Mouse (Mus musculus): ENCODE data around the gene Eid3. TPM values are rescaled to one million over a fixed set of nuclear protein-coding genes. Genes with fewer than 3 reads are reported as not detected.

Eid3 gene
- polyA plus RNA-seq, 1 experiment = 1.3 TPM

GRCm38 (mm10) chr10:82891427-82891826 is 25.0 kb downstream of the Eid3 start:
- H3K79me2 ChIP-seq (ENCODE audit: control insufficient read depth, insufficient read depth) = peaks cover 38% of the 10 kb centered on the region
- H3ac ChIP-seq (ENCODE audit: control insufficient read depth, insufficient read length, low read depth) = no peak overlapping the region
- H3K4me3 ChIP-seq (ENCODE audit: insufficient read depth, poor library complexity, severe bottlenecking) = no peak overlapping the region
- H3K36me3 ChIP-seq (ENCODE audit: control insufficient read depth, insufficient read depth) = peaks cover 98% of the 10 kb centered on the region
- TF ChIP-seq FOSL1 (IDR thresholded peaks at IDR 0.05; ENCODE audit: insufficient read depth, low read length, poor library complexity, severe bottlenecking) (no peak), CTCF (IDR thresholded peaks at IDR 0.05; ENCODE audit: control insufficient read depth, insufficient read depth, insufficient read length) (no peak), MYOG (IDR thresholded peaks at IDR 0.05; ENCODE audit: control insufficient read depth, extremely low read depth, insufficient read length) (no peak), CEBPB (IDR thresholded peaks at IDR 0.05; ENCODE audit: low read depth) (no peak), MAX (IDR thresholded peaks at IDR 0.05) (no peak)
- H3K27me3 ChIP-seq (ENCODE audit: control insufficient read depth, insufficient read depth, insufficient read length) = no peaks in the 10 kb centered on the region
- peaks cover 3% of the 10 kb centered on the region for H3K79me3 ChIP-seq (ENCODE audit: low read depth)

DNA sequence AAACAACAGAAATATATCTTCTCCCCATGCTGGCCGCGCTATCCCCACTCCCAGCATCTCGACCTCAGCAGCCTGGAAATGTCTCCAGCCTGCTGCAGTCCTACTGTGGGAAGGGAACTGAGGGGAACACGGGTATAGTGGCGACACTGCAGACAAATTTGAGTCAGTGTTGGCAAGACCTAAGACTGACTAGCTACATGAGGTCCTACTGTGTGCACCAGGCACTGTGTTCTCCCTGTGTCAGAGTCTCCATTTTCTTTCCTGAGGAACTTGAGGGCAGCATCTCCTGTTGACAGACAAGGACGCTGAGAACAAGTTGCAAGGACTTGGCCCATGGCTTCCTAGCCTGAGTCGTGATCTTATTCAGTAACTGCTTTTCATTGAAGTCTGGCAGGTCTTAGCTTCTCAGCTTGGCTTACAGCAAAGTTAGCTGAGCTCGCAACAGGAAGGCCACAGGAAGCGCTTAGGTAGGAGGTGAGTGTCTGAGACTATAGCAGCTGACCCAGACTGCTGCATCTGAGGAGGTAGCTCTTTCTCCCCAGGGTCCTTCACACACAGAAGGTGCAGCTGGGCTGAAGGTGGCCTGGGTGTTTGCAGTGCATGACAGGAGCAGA is 26.1 kb downstream of the Eid3 start:
- peaks cover 98% of the 10 kb centered on the region for H3K36me3 ChIP-seq (ENCODE audit: control insufficient read depth, insufficient read depth)
- TF ChIP-seq USF1 (IDR thresholded peaks at IDR 0.05; ENCODE audit: low read depth) = no peak
- H3K79me3 ChIP-seq (ENCODE audit: low read depth) = peaks cover 3% of the 10 kb centered on the region
- peaks cover 38% of the 10 kb centered on the region for H3K79me2 ChIP-seq (ENCODE audit: control insufficient read depth, insufficient read depth)
- no peak overlapping the region for H3K4me3 ChIP-seq (ENCODE audit: insufficient read depth, poor library complexity, severe bottlenecking)
- H3K27me3 ChIP-seq (ENCODE audit: control insufficient read depth, insufficient read depth, insufficient read length) = no peaks in the 10 kb centered on the region
- H3ac ChIP-seq (ENCODE audit: control insufficient read depth, insufficient read length, low read depth) = no peak overlapping the region

GRCm38 (mm10) chr10:82893872-82894650 is 27.6 kb downstream of the Eid3 start:
- peaks cover 3% of the 10 kb centered on the region for H3K79me3 ChIP-seq (ENCODE audit: low read depth)
- H3ac ChIP-seq (ENCODE audit: control insufficient read depth, insufficient read length, low read depth) = no peak overlapping the region
- TF ChIP-seq CTCF (IDR thresholded peaks at IDR 0.05; ENCODE audit: control insufficient read depth, insufficient read depth, insufficient read length) (no peak), MAX (IDR thresholded peaks at IDR 0.05) (no peak), USF1 (IDR thresholded peaks at IDR 0.05; ENCODE audit: low read depth) (no peak), MYOD1 (IDR thresholded peaks at IDR 0.05; ENCODE audit: control insufficient read depth, insufficient read length, low read depth) (no peak), FOSL1 (IDR thresholded peaks at IDR 0.05; ENCODE audit: insufficient read depth, low read length, poor library complexity, severe bottlenecking) (no peak), MYOG (IDR thresholded peaks at IDR 0.05; ENCODE audit: control insufficient read depth, extremely low read depth, insufficient read length) (no peak), CEBPB (IDR thresholded peaks at IDR 0.05; ENCODE audit: low read depth) (no peak)
- H3K4me3 ChIP-seq (ENCODE audit: insufficient read depth, poor library complexity, severe bottlenecking) = no peak overlapping the region
- H3K79me2 ChIP-seq (ENCODE audit: control insufficient read depth, insufficient read depth) = peaks cover 30% of the 10 kb centered on the region
- H3K27me3 ChIP-seq (ENCODE audit: control insufficient read depth, insufficient read depth, insufficient read length) = no peaks in the 10 kb centered on the region
- H3K36me3 ChIP-seq (ENCODE audit: control insufficient read depth, insufficient read depth) = peaks cover 97% of the 10 kb centered on the region

DNA sequence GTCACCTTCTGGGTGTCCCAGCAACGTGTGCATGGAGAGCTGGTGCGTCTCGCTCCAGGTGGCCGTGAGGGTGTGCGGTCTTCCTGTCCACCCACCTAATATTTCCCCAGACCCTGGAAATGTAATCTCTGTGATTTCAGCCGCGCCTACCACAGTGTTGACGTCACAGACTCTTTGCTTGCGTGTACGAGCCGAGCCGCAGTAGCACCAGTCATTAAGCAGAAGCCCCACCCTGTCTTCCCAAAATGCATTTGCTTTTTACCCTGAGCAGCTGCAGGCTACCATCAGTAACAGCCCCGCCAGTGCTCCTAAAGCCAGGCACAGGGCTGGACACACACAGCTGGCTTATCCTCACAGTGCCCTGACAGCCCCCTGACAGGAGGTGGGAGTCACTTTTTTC is 31.5 kb downstream of the Eid3 start:
- Histone ChIP-seq H3K36me3 (ENCODE audit: control insufficient read depth, insufficient read depth) (peaks cover 60% of the 10 kb centered on the region), H3ac (ENCODE audit: control insufficient read depth, insufficient read length, low read depth) (no peak overlapping the region), H3K79me3 (ENCODE audit: low read depth) (no peaks in the 10 kb centered on the region), H3K79me2 (ENCODE audit: control insufficient read depth, insufficient read depth) (peaks cover 6% of the 10 kb centered on the region), H3K4me3 (ENCODE audit: insufficient read depth, poor library complexity, severe bottlenecking) (no peak overlapping the region), H3K27me3 (ENCODE audit: control insufficient read depth, insufficient read depth, insufficient read length) (no peaks in the 10 kb centered on the region)
- no peak for TF ChIP-seq CEBPB (IDR thresholded peaks at IDR 0.05; ENCODE audit: low read depth)
- no peak for TF ChIP-seq FOSL1 (IDR thresholded peaks at IDR 0.05; ENCODE audit: insufficient read depth, low read length, poor library complexity, severe bottlenecking)
- TF ChIP-seq CTCF (IDR thresholded peaks at IDR 0.05; ENCODE audit: control insufficient read depth, insufficient read depth, insufficient read length) = no peak
- no peak for TF ChIP-seq MAX (IDR thresholded peaks at IDR 0.05)
- TF ChIP-seq USF1 (IDR thresholded peaks at IDR 0.05; ENCODE audit: low read depth) = no peak
- no peak for TF ChIP-seq MYOG (IDR thresholded peaks at IDR 0.05; ENCODE audit: control insufficient read depth, extremely low read depth, insufficient read length)
- no peak for TF ChIP-seq MYOD1 (IDR thresholded peaks at IDR 0.05; ENCODE audit: control insufficient read depth, insufficient read length, low read depth)

DNA sequence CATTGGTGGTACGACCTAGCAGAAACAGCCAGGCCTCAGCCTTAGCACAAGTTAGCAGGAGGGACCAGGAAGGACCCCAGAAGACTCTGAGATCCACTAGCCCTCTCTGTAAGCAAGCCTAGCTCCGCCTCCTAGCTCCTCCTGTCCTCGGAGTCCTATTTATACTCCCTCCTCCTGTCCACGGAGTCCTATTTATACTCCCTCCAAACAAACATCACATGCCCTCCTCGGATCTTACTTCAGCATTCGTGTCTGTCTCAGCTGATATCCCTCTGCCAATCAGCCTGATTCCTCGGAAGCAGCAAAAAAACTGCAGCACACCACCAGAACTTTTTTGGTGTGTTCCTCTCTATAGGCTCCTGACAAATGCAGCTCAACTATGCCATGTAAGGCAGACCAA is 32.5 kb downstream of the Eid3 start:
- Histone ChIP-seq H3K4me3 (ENCODE audit: insufficient read depth, poor library complexity, severe bottlenecking) (no peak overlapping the region), H3K27me3 (ENCODE audit: control insufficient read depth, insufficient read depth, insufficient read length) (no peaks in the 10 kb centered on the region), H3K79me2 (ENCODE audit: control insufficient read depth, insufficient read depth) (no peaks in the 10 kb centered on the region), H3K36me3 (ENCODE audit: control insufficient read depth, insufficient read depth) (peaks cover 50% of the 10 kb centered on the region), H3ac (ENCODE audit: control insufficient read depth, insufficient read length, low read depth) (no peak overlapping the region), H3K79me3 (ENCODE audit: low read depth) (no peaks in the 10 kb centered on the region)
- no peak for TF ChIP-seq CTCF (IDR thresholded peaks at IDR 0.05; ENCODE audit: control insufficient read depth, insufficient read depth, insufficient read length)

DNA sequence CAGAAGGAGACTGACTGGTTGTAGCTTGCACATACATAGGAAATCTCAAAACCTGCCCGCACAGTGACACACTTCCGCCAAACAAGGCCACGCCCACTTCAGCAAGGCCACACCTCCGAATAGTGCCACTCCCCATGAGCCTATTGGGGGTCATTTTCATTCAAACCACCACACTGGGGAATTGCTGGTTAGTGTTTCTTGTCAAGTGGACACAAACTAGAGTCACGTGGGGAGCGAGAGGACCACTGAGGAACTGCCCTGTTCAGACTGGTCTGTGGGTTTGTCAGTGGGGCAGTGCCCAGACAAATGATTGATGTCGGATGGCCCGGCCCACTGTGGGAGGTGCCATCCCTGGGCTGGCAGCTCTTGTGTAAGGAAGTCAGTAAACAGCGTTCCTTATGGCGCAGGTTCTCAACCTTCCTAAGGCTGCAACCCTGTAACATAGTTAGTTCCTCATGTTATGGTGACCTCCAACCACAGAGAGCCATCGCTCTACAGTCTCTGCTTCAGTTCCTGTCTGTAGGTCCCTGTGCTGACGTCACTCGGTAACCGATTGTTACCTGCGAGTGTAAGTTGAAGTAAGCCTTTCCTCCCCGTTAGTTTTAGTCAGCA is 33.5 kb downstream of the Eid3 start:
- TF ChIP-seq USF1 (IDR thresholded peaks at IDR 0.05; ENCODE audit: low read depth) (no peak), MAX (IDR thresholded peaks at IDR 0.05) (no peak), MYOD1 (IDR thresholded peaks at IDR 0.05; ENCODE audit: control insufficient read depth, insufficient read length, low read depth) (no peak), CTCF (IDR thresholded peaks at IDR 0.05; ENCODE audit: control insufficient read depth, insufficient read depth, insufficient read length) (no peak), FOSL1 (IDR thresholded peaks at IDR 0.05; ENCODE audit: insufficient read depth, low read length, poor library complexity, severe bottlenecking) (no peak), CEBPB (IDR thresholded peaks at IDR 0.05; ENCODE audit: low read depth) (no peak), MYOG (IDR thresholded peaks at IDR 0.05; ENCODE audit: control insufficient read depth, extremely low read depth, insufficient read length) (no peak)
- Histone ChIP-seq H3ac (ENCODE audit: control insufficient read depth, insufficient read length, low read depth) (no peak overlapping the region), H3K79me2 (ENCODE audit: control insufficient read depth, insufficient read depth) (no peaks in the 10 kb centered on the region), H3K79me3 (ENCODE audit: low read depth) (no peaks in the 10 kb centered on the region), H3K36me3 (ENCODE audit: control insufficient read depth, insufficient read depth) (peaks cover 40% of the 10 kb centered on the region), H3K27me3 (ENCODE audit: control insufficient read depth, insufficient read depth, insufficient read length) (no peaks in the 10 kb centered on the region), H3K4me3 (ENCODE audit: insufficient read depth, poor library complexity, severe bottlenecking) (no peak overlapping the region)
